Mouse (Mus musculus): ENCODE data around the gene Chd4.

GRCm38 (mm10) chr6:125063906-125064305 is 31.9 kb upstream of the Chd4 start:
- TF ChIP-seq CTCF (IDR thresholded peaks at IDR 0.05) (no peak), POLR2A (IDR thresholded peaks at IDR 0.05; ENCODE audit: insufficient read depth, low read depth, low read length) (no peak)

Measured in heart, adult 2 months (tissue).